ENCODE assay signal across 20 mouse cellular contexts in genomic region chr3:127932453-127932852, GRCm38 (mm10). TPM values are rescaled to one million over a fixed set of nuclear protein-coding genes. Genes with fewer than 3 reads are reported as not detected.
DNase-seq lines count a peak whose midpoint lies in the region; ATAC-seq and TF ChIP-seq lines count a peak whose summit lies in the region.
"Had no signal": no experiment of that assay in that cellular context is flagged by ENCODE, and none has a peak within 500 bp of the region (broad histone marks: within the 10 kb centered on the region; RNA-seq: fewer than 3 reads in every experiment).

No protein-coding gene starts in this region.

- TF ChIP-seq EP300 in MEL (IDR thresholded peaks at IDR 0.05; ENCODE audit: low read depth in 1 of 2, low read length in 2 of 2) = peak; percentile 28 to 39; a peak in 3 of 4 replicates

- peak overlapping the region; percentile 68 for H3K4me2 ChIP-seq in liver, embryonic 15.5 days
- H3K4me2 ChIP-seq: forebrain, embryonic 15.5 days; neural tube, embryonic 15.5 days had no signal

- H3K9me3 ChIP-seq in MEL (replicated peaks; ENCODE audit: insufficient read depth, low read length) = no peaks in the 10 kb centered on the region
- H3K9me3 ChIP-seq in liver, embryonic 15.5 days (replicated peaks) = no peaks in the 10 kb centered on the region
- H3K9me3 ChIP-seq: forebrain, embryonic 15.5 days; neural tube, embryonic 15.5 days had no signal

- no peak overlapping the region for H3K9ac ChIP-seq in MEL (ENCODE audit: control insufficient read depth, low read depth, low read length, poor library complexity, severe bottlenecking)
- peak overlapping the region; percentile 74 for H3K9ac ChIP-seq in liver, embryonic 15.5 days
- H3K9ac ChIP-seq: forebrain, embryonic 15.5 days; neural tube, embryonic 15.5 days had no signal

- no peak for TF ChIP-seq POLR2A in MEL (IDR thresholded peaks at IDR 0.05; ENCODE audit: control insufficient read depth in 1 of 2, insufficient read depth in 1 of 2, low read depth in 1 of 2, low read length in 2 of 2, poor library complexity in 1 of 2)
- no peak for TF ChIP-seq POLR2A in bone marrow, adult 2 months (IDR thresholded peaks at IDR 0.05; ENCODE audit: borderline replicate concordance, control insufficient read depth, low read depth, low read length)

- peak overlapping the region; percentile 9 to 39; a peak in 2 of 4 replicates for H3K4me3 ChIP-seq in MEL (ENCODE audit: control insufficient read depth in 1 of 2, insufficient read depth in 1 of 2, low read depth in 2 of 2, low read length in 2 of 2)
- H3K4me3 ChIP-seq in bone marrow, adult 2 months (replicated peaks; ENCODE audit: control insufficient read depth, low read depth, low read length) = peak overlapping the region; percentile 24
- peak overlapping the region; percentile 61 for H3K4me3 ChIP-seq in liver, embryonic 15.5 days (replicated peaks)
- H3K4me3 ChIP-seq: forebrain, embryonic 15.5 days; neural tube, embryonic 15.5 days had no signal

- WGBS in bone marrow, adult 2 months = 77% methylated on average over 11 of the region's 11 CpGs
- 79% methylated on average over 11 of the region's 11 CpGs for WGBS in liver, embryonic 15.5 days (ENCODE audit: insufficient replicate concordance)

- H3K27me3 ChIP-seq in MEL (ENCODE audit: control insufficient read depth in 1 of 2, insufficient read depth in 2 of 2, low read length in 2 of 2) = no peaks in the 10 kb centered on the region
- no peaks in the 10 kb centered on the region for H3K27me3 ChIP-seq in liver, embryonic 15.5 days
- H3K27me3 ChIP-seq: forebrain, embryonic 15.5 days; neural tube, embryonic 15.5 days had no signal

- H3K4me1 ChIP-seq in MEL (ENCODE audit: control insufficient read depth in 1 of 2, insufficient read depth in 2 of 2, low read length in 2 of 2) = peaks cover 11 to 12% of the 10 kb centered on the region in 2 experiments
- no peaks in the 10 kb centered on the region; the same call in 1 of the 2 replicates for H3K4me1 ChIP-seq in bone marrow, adult 2 months (ENCODE audit: control insufficient read depth, insufficient read depth, low read length)
- H3K4me1 ChIP-seq in liver, embryonic 15.5 days (replicated peaks) = peaks cover 59% of the 10 kb centered on the region
- H3K4me1 ChIP-seq: forebrain, embryonic 15.5 days; neural tube, embryonic 15.5 days had no signal

- H3K27ac ChIP-seq in MEL (ENCODE audit: control insufficient read depth, low read depth, low read length) = peak overlapping the region; percentile 31
- H3K27ac ChIP-seq in bone marrow, adult 2 months (ENCODE audit: control insufficient read depth, insufficient read depth, low read depth, low read length, poor library complexity) = no peak overlapping the region
- H3K27ac ChIP-seq in liver, embryonic 15.5 days (replicated peaks) = peak overlapping the region; percentile 100
- H3K27ac ChIP-seq: forebrain, embryonic 15.5 days; neural tube, embryonic 15.5 days had no signal

- peak; percentile 6 to 17 for DNase-seq in left cerebral cortex, adult 8-10 months (ENCODE audit: low spot score in 2 of 2)
- DNase-seq in left cerebral cortex, adult 11 months (ENCODE audit: low spot score) = no peak
- peak; percentile 91 for DNase-seq in MEL (ENCODE audit: low read depth, low spot score)
- DNase-seq in ovary, adult 18-20 months (ENCODE audit: low spot score) = no peak
- no peak for DNase-seq in c-Kit-positive CD71-positive TER-119-positive erythroid progenitor cells, embryonic 14.5 days (ENCODE audit: low spot score)
- DNase-seq in adrenal gland, postnatal 14 days = no peak
- DNase-seq: adrenal gland, postnatal 10 days; cerebellum, adult 2 months; gastrocnemius, postnatal 36 days; lung, postnatal 10 days; spleen, adult 18-20 months; thymus, adult 2 months had no signal

- TF ChIP-seq CTCF in MEL (IDR thresholded peaks at IDR 0.05 in 2 of 3, conservative IDR thresholded peaks at IDR 0.05 in 1 of 3; ENCODE audit: control insufficient read depth in 1 of 3, insufficient read depth in 1 of 3, low read depth in 2 of 3, low read length in 3 of 3, poor library complexity in 1 of 3, severe bottlenecking in 1 of 3) = no peak
- TF ChIP-seq CTCF in bone marrow, adult 2 months (IDR thresholded peaks at IDR 0.05; ENCODE audit: control insufficient read depth, insufficient read depth, low read length) = no peak

- peaks cover 0 to 19% of the 10 kb centered on the region in 2 experiments; a peak in 2 of 4 replicates for H3K36me3 ChIP-seq in MEL (ENCODE audit: control insufficient read depth in 1 of 2, insufficient read depth in 2 of 2, low read length in 2 of 2)
- H3K36me3 ChIP-seq in liver, embryonic 15.5 days (replicated peaks) = peaks cover 23% of the 10 kb centered on the region
- H3K36me3 ChIP-seq: forebrain, embryonic 15.5 days; neural tube, embryonic 15.5 days had no signal

- no peak for ATAC-seq in liver, embryonic 15.5 days (ENCODE audit: insufficient read depth)
- ATAC-seq: activated CD4-positive, CD25-positive, alpha-beta regulatory T cell, adult 4 months; forebrain, embryonic 15.5 days; hindbrain, embryonic 16.5 days; intestine, embryonic 16.5 days; midbrain, embryonic 16.5 days had no signal

- no peaks in the 10 kb centered on the region for H3K79me2 ChIP-seq in MEL (ENCODE audit: control insufficient read depth, insufficient read depth, low read length, poor library complexity)

- TF ChIP-seq RAD21 in MEL (IDR thresholded peaks at IDR 0.05; ENCODE audit: low read depth, low read length) = no peak

TF ChIP-seq in MEL, 35 proteins besides CTCF, POLR2A, EP300 and RAD21:
- TF ChIP-seq MYC (IDR thresholded peaks at IDR 0.05; ENCODE audit: low read depth, low read length) (peak; percentile 13; the same call in 1 of the 2 replicates), E2F4 (IDR thresholded peaks at IDR 0.05; ENCODE audit: borderline replicate concordance, low read depth, low read length) (no peak), ETS1 (IDR thresholded peaks at IDR 0.05; ENCODE audit: low read depth, low read length) (peak; percentile 78; the same call in 1 of the 2 replicates), POLR2AphosphoS5 (IDR thresholded peaks at IDR 0.05; ENCODE audit: borderline replicate concordance, low read depth, low read length) (no peak), ZC3H11A (IDR thresholded peaks at IDR 0.05; ENCODE audit: low read depth, low read length) (no peak), MAX (IDR thresholded peaks at IDR 0.05; ENCODE audit: low read length) (peak; percentile 9; the same call in 1 of the 2 replicates), POLR2AphosphoS2 (IDR thresholded peaks at IDR 0.05; ENCODE audit: low read length) (no peak), TCF12 (IDR thresholded peaks at IDR 0.05; ENCODE audit: low read depth, low read length) (no peak), NELFE (IDR thresholded peaks at IDR 0.05; ENCODE audit: low read depth, low read length) (no peak), USF2 (IDR thresholded peaks at IDR 0.05; ENCODE audit: borderline replicate concordance in 1 of 2, insufficient read depth in 1 of 2, low read depth in 1 of 2, low read length in 2 of 2) (no peak), JUND (IDR thresholded peaks at IDR 0.05; ENCODE audit: low read depth, low read length) (0 out of 2 replicates have a peak, but pooled peaks have one; percentile 74)

RNA-seq across cellular contexts. Expression of gene Fam241a, which starts 36.3 kb away (rescaled TPM):
- 1 to 10 TPM; 3.3 to 3.9 (median 3.7) TPM for total RNA-seq in left cerebral cortex, adult 8-10 months (2022)
- 22.2 and 30.2 TPM in 2 replicates for total RNA-seq in MEL (2012; rRNA removed)
- polyA plus RNA-seq in MEL (2012; ENCODE audit: insufficient read depth in 1 of 2, insufficient read length in 2 of 2, low read depth in 1 of 2, low replicate concordance in 2 of 2, missing spikeins in 1 of 2) = 10 to 100 TPM in 1 of 2 experiments, not detected in 1; 32.0 TPM
- 20.6 and 39.3 TPM in 2 replicates for polyA plus RNA-seq in bone marrow, adult 2 months (2011; ENCODE audit: insufficient read depth, insufficient read length, low replicate concordance, missing spikeins)
- 43.0 and 45.5 TPM in 2 replicates for polyA plus RNA-seq in liver, embryonic 15.5 days (2015; fragmentation: Nextera tagmentation; extraction: Ambion mirVana)
- total RNA-seq in adrenal gland, postnatal 14 days (2021) = 7.4 and 7.8 TPM in 2 replicates

Comparison
In these comparisons a context has a peak if more than half of its experiments do, and no peak if none do; other contexts are left out.
1. DNase-seq: peak in left cerebral cortex, adult 8-10 months (2 of 2) and MEL (single experiment); none in left cerebral cortex, adult 11 months (single experiment), ovary, adult 18-20 months (single experiment), c-Kit-positive CD71-positive TER-119-positive erythroid progenitor cells, embryonic 14.5 days (single experiment) and adrenal gland, postnatal 14 days (single experiment).
2. Peak in every context shown above with its lines, with median percentiles within 50 percentile points of each other: H3K4me3 ChIP-seq.